Mouse (Mus musculus): ENCODE measurements at regions not wholly inside any gene's neighbourhood (a gene's known extent, or its start where the extent isn't known, plus 50 kb on each side); places are given as distances from the start of the nearest gene placed in this dataset.
A peak's percentile ranks its signal among the peaks of the same experiment; 100 is the strongest.

DNA sequence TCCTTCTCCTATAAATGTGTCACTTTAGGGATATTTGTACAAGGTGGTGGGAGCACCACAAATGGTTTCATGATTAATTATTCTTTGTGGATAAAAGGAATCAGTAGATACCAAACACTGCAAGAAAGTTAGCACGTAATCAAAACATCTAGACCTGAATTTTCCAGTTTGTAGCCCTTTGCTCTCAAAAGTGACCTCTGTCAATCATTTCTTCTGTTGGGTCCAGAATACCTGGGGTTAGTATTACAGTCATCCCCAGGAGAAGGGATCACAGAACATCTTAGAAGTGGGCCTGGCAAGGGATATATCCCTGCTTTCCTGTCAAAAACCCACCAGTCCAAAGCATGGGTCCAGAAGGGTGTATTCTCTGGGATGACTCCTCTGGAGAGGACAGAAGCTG lies 122.1 kb upstream of the Zmiz1 start:
- WGBS: 79% methylated on average over 1 of the region's 1 CpGs
- Histone ChIP-seq H3K27ac (no peak overlapping the region), H3K36me3 (no peaks in the 10 kb centered on the region), H3K9me3 (replicated peaks) (no peaks in the 10 kb centered on the region), H3K4me2 (no peak overlapping the region), H3K9ac (no peak overlapping the region), H3K4me1 (peaks cover 28% of the 10 kb centered on the region), H3K4me3 (replicated peaks) (no peak overlapping the region), H3K27me3 (no peaks in the 10 kb centered on the region)
- ATAC-seq (replicated peaks; ENCODE audit: low FRiP score): no peak

DNA sequence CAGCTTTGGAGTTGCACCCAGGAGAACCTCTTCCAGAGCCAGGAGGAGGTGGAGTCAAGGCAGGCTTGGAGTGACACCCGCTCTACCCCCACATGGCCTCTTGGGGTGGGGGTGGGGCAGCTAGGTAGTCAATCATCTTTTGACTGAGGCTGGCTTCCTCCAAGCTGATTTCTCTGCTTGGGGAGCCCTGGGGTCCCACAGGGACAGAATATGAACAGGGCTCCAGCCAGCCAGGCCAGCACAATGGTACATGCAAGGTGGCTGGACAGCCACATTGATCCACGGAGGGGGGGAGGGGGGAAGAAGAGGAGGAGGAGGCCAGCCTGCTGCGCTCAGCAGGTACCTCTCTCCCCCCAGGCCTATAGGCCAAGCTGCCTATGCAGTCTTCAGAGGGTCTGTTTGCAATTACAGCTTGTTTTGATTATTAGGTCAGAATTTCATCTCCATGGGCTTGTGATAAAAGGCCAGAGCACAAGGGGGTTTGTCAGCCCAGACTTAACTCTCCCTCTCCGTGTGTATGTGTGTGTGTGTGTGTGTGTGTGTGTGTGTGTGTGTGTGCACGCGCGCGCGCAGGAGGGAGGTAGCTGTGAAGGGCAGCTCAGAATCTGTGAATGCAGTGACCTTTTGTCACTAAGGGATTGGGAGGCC lies 120.5 kb upstream of the Zmiz1 start:
- Histone ChIP-seq H3K9ac (no peak overlapping the region), H3K4me2 (no peak overlapping the region), H3K9me3 (replicated peaks) (no peaks in the 10 kb centered on the region), H3K4me1 (peaks cover 44% of the 10 kb centered on the region), H3K4me3 (replicated peaks) (no peak overlapping the region), H3K36me3 (no peaks in the 10 kb centered on the region), H3K27ac (no peak overlapping the region), H3K27me3 (no peaks in the 10 kb centered on the region)
- no peak for ATAC-seq (replicated peaks; ENCODE audit: low FRiP score)
- 62% methylated on average over 9 of the region's 9 CpGs for WGBS

DNA sequence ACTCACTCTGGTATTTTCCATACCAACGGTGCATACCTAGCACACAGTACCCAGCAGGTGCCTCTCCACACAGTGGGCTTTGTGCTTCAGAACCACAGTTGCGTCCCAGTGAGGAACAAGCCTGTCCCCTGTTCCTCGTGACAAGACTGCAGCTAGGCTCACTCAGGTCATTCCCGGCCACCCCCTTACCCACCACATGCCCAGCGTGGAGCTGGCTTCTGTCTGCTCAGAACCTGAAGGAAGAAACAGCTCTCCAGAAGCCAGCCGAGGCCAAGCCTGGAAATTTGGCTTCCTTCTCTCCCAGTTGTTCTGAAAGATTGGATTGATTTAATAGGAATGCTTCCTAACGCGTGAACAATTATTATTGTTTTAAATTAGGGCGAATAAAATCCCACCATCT lies 118.1 kb upstream of the Zmiz1 start:
- ATAC-seq (replicated peaks; ENCODE audit: low FRiP score): no peak
- H3K27me3 ChIP-seq: no peaks in the 10 kb centered on the region
- H3K9ac ChIP-seq: no peak overlapping the region
- no peaks in the 10 kb centered on the region for H3K36me3 ChIP-seq
- no peaks in the 10 kb centered on the region for H3K9me3 ChIP-seq (replicated peaks)
- H3K4me1 ChIP-seq: peaks cover 52% of the 10 kb centered on the region
- 70% methylated on average over 9 of the region's 9 CpGs for WGBS
- H3K4me3 ChIP-seq (replicated peaks): no peak overlapping the region
- H3K27ac ChIP-seq: 0 out of 2 replicates have a peak overlapping the region, but pooled peaks have one; percentile 24
- no peak overlapping the region for H3K4me2 ChIP-seq

DNA sequence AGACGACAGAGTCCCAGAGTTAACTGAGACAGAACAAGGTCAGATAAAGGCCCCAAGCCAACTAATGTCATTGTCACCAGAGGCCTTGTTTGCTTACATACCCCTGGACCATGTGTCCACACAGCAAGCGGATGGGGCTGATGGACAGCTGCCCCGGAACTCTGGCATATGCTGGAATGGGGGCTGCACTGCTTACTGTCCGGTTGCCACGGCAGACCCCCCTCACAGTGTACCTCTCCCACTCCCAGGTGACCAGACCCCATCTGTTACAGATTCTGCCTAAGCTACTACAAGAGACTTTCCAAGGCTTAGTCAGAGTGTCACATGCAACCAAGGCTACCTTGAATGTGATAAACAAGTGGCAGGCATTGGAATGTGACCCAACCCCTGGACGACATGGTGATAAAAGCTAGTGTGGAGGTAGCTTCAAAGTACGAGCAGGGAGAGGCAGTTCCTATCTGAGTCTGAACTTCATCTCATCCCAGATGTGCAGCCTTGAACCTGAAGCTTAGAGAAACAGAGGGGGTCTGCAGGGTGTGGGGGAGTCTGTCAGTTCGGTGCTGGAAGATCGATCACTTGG lies 117.0 kb upstream of the Zmiz1 start:
- H3K4me3 ChIP-seq (replicated peaks): no peak overlapping the region
- no peak overlapping the region for H3K4me2 ChIP-seq
- no peaks in the 10 kb centered on the region for H3K27me3 ChIP-seq
- peaks cover 58% of the 10 kb centered on the region for H3K4me1 ChIP-seq
- H3K9ac ChIP-seq: no peak overlapping the region
- no peak for ATAC-seq (replicated peaks; ENCODE audit: low FRiP score)
- H3K9me3 ChIP-seq (replicated peaks): no peaks in the 10 kb centered on the region
- H3K36me3 ChIP-seq: no peaks in the 10 kb centered on the region
- H3K27ac ChIP-seq: peak overlapping the region; percentile 24; the same call in 1 of the 2 replicates
- WGBS: 56% methylated on average over 9 of the region's 9 CpGs

DNA sequence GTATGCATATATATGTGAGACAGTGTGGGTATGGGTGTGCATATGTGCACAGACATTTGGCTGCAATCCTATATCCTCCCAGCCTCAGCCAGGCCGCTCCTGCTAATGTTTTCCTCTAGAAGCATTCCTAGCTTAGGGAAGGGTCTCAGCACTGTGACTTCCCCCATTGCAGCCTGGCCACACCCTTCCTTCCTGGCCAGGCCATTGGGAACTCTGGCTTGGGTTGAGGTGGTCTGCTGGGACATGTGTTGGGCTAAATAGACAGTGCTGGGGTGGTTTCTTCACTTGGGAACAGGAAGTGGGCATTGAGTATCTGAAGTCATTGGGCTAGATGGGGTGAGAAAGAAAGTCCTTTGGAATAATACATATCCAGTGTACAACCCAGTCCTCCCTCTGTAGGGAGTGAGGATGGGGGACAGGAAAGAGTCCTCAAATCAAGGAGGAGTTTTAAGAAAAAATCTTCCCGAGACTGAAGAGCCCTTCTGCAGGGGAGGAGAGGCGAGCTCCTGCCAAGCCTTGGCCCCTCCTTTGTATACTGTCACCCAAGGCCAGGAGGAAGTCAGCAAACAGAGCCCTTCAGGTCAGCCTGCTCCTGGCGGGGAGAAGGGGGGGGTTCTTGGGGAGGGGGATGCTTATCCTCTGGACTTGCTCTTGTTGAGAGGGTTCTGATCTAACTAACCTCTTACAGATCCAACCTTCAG lies 116.0 kb upstream of the Zmiz1 start:
- Histone ChIP-seq H3K4me3 (replicated peaks) (no peak overlapping the region), H3K4me1 (peaks cover 51% of the 10 kb centered on the region), H3K27me3 (no peaks in the 10 kb centered on the region), H3K4me2 (no peak overlapping the region; the same call in 1 of the 2 replicates), H3K9ac (no peak overlapping the region), H3K9me3 (replicated peaks) (no peaks in the 10 kb centered on the region), H3K27ac (peak overlapping the region; percentile 41), H3K36me3 (no peaks in the 10 kb centered on the region)
- WGBS: 22% methylated on average over 4 of the region's 4 CpGs
- 0 out of 2 replicates have a peak, but pooled peaks have one; percentile 13 for ATAC-seq (replicated peaks; ENCODE audit: low FRiP score)

DNA sequence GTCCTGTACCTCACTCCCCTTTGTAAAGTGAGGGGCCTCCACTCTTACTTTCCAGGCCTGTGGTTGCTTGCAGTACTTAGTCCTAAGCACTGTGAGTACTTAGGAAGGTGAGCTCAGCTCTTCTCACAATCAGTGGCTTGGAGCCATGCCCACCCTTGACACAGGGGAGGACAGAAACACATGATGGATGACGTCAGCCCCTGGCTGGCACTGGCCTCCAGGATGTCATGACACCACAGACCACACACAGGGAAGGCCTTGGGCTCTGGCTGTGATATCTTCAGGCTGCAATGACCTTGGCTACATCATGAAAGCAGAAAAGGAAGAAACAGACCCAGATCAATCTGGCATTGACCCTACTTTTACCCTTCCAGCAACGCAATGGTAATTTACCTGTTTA lies 113.0 kb upstream of the Zmiz1 start:
- no peak for ATAC-seq (replicated peaks; ENCODE audit: low FRiP score)
- peaks cover 41% of the 10 kb centered on the region for H3K4me1 ChIP-seq
- no peaks in the 10 kb centered on the region for H3K9me3 ChIP-seq (replicated peaks)
- no peak overlapping the region for H3K4me3 ChIP-seq (replicated peaks)
- no peaks in the 10 kb centered on the region for H3K27me3 ChIP-seq
- H3K4me2 ChIP-seq: no peak overlapping the region
- H3K27ac ChIP-seq: no peak overlapping the region
- H3K9ac ChIP-seq: no peak overlapping the region
- 30% methylated on average over 2 of the region's 2 CpGs for WGBS
- H3K36me3 ChIP-seq: no peaks in the 10 kb centered on the region

DNA sequence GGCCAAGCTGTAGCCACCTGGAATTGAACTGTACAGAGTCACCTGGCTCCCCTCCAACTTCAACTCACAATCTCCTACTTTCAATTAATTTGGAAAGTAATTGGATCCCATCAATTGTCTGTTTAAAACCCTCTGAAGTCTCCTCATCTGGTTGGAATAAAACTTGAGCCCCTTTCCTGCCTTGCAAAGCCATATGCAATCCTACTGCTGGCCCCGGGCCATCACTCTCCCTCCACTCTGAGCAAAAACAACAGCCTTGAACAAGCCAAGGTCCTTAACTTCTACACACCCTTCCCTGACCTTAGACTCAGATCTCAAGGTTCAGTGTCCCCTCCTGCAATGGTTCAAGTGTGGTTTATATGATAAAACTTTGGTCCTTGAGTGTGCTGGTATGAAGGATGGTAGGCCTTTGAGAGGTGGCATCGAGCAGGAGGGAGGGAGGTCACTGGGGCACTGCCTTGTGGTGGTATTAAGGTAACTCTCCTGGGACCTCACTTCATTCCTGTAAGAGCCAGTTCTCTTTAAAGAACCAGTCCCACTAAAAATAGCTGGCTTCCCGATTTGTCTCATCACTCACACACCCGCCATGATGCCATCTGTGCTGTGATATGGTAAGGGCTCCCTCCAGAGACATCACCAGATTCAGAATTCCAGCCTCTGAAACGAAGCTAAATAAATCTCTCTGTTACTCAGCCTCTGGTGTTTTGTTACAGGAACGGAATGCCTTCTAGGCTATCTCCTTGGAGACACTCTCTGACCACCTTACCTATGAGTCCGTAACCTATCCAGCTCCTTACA lies 112.0 kb upstream of the Zmiz1 start:
- Histone ChIP-seq H3K36me3 (no peaks in the 10 kb centered on the region), H3K27ac (no peak overlapping the region), H3K4me2 (no peak overlapping the region), H3K9me3 (replicated peaks) (no peaks in the 10 kb centered on the region), H3K4me3 (replicated peaks) (no peak overlapping the region), H3K9ac (no peak overlapping the region), H3K27me3 (no peaks in the 10 kb centered on the region), H3K4me1 (peaks cover 32% of the 10 kb centered on the region)
- ATAC-seq (replicated peaks; ENCODE audit: low FRiP score): no peak
- WGBS: 67% methylated on average over 7 of the region's 7 CpGs

DNA sequence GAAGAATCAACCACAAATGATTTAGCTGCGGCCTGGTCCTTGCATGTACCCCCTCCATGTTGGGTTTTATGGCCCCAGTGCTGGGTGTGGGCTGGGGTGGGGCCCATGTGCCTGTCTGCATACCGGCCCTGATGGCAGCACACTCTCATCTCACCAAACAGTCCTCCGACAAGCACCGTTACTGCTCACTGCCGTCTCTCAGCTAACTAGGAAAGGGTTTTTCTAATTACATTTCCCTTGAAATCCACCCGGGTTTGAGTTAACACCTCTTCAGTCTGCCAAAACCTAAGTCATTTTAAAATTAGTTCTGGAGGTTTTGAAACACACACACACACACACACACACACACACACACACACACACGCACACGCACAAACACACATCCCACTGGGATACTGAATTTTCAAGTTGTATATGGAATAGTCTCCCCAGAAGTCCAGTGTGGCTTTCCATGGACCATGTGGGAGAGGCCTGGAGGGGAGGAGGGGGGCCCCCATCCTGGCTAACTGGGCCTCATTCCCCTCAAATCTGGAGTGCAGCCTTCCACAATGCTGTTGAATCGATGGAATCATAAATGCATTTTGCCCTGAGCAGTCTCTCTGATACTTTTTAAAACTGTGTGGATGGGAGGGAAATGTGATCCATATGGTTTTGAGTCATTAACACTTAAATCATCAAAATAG lies 108.6 kb upstream of the Zmiz1 start:
- H3K9ac ChIP-seq: no peak overlapping the region
- no peak overlapping the region for H3K4me2 ChIP-seq
- no peak overlapping the region for H3K4me3 ChIP-seq (replicated peaks)
- H3K36me3 ChIP-seq: no peaks in the 10 kb centered on the region
- H3K4me1 ChIP-seq: peaks cover 18% of the 10 kb centered on the region; the same call in 1 of the 2 replicates
- no peak overlapping the region; the same call in 1 of the 2 replicates for H3K27ac ChIP-seq
- no peaks in the 10 kb centered on the region for H3K27me3 ChIP-seq
- ATAC-seq (replicated peaks; ENCODE audit: low FRiP score): no peak
- H3K9me3 ChIP-seq (replicated peaks): no peaks in the 10 kb centered on the region
- WGBS: 46% methylated on average over 9 of the region's 9 CpGs

DNA sequence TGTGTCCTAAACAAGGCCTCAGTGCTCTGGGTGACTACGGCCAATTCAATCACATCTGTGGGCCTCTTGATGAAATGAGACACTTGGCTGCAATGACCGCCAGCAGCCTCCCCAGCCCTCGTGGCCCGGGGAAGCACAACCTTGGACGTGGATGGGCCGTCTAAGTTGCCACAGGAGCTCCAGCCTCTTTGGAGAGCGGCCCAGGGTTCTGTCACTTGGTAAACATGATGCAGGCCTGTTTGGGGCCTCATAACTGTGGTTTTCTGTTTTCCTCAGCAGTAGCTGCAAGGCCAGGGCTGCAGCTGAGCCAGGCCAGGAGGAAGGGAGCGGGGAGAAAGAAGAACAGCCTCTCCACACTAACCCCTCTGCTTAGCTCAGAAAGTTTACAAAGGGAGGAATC lies 105.2 kb upstream of the Zmiz1 start:
- H3K27ac ChIP-seq: peak overlapping the region; percentile 66
- no peak overlapping the region for H3K4me2 ChIP-seq
- H3K27me3 ChIP-seq: no peaks in the 10 kb centered on the region
- H3K9ac ChIP-seq: no peak overlapping the region
- H3K4me1 ChIP-seq: peaks cover 11% of the 10 kb centered on the region; the same call in 1 of the 2 replicates
- H3K4me3 ChIP-seq (replicated peaks): no peak overlapping the region
- 42% methylated on average over 8 of the region's 8 CpGs for WGBS
- H3K9me3 ChIP-seq (replicated peaks): no peaks in the 10 kb centered on the region
- no peak for ATAC-seq (replicated peaks; ENCODE audit: low FRiP score)
- H3K36me3 ChIP-seq: no peaks in the 10 kb centered on the region

DNA sequence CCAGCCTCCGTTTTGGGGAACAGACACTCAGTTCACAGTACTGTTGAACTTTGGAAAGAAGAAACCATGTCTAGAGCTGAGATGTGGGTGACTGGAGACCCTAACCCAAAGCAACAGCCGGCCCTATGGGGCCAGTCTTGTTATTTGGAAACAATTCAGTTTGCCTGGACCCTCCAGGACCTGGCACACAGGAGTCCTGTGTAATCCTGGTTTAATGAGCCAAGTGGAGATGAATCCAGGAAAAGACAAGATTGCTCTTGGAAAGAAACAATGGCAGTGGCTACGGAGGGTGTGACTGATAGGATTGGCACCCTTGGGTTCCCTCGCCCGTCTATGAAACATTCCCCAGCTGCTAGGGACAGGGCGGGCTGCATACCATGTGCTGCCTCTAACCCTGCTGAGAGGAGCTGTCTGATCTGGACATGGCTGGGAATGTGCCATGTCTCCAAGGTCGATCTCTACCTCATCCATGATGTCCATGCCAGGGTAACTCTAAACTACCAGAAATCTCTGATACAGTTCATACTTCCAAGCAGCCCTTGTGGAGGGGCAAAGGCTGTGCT lies 104.6 kb upstream of the Zmiz1 start:
- no peak overlapping the region for H3K4me2 ChIP-seq
- no peak overlapping the region for H3K4me3 ChIP-seq (replicated peaks)
- 84% methylated on average over 7 of the region's 7 CpGs for WGBS
- peaks cover 11% of the 10 kb centered on the region; the same call in 1 of the 2 replicates for H3K4me1 ChIP-seq
- H3K27ac ChIP-seq: peak overlapping the region; percentile 66
- H3K36me3 ChIP-seq: no peaks in the 10 kb centered on the region
- no peak for ATAC-seq (replicated peaks; ENCODE audit: low FRiP score)
- no peaks in the 10 kb centered on the region for H3K9me3 ChIP-seq (replicated peaks)
- H3K27me3 ChIP-seq: no peaks in the 10 kb centered on the region
- no peak overlapping the region for H3K9ac ChIP-seq

DNA sequence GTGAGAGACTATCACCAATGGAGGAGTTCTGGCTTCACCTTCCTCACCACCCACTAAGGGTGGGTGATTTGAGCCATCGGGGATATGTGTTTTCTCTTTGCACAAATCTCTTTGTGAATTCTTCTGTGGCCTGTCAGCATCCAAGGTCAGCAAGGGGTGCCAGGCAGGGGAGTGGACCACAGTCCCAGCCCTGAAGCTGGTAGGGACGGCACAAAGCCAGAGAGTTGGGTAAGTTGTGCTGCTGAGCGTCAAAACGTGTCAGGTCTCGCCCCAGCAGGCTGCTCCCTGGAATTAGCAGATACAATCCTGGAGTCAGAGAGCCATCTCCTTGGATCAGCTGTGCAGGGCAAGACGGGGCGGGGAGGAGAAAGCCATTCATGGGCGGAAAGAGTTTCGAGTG lies 101.2 kb upstream of the Zmiz1 start:
- no peak overlapping the region for H3K27ac ChIP-seq
- no peak overlapping the region for H3K4me3 ChIP-seq (replicated peaks)
- H3K9me3 ChIP-seq (replicated peaks): no peaks in the 10 kb centered on the region
- H3K4me1 ChIP-seq: peaks cover 15% of the 10 kb centered on the region; the same call in 1 of the 2 replicates
- H3K36me3 ChIP-seq: no peaks in the 10 kb centered on the region
- ATAC-seq (replicated peaks; ENCODE audit: low FRiP score): no peak
- 75% methylated on average over 9 of the region's 9 CpGs for WGBS
- no peak overlapping the region for H3K9ac ChIP-seq
- H3K4me2 ChIP-seq: no peak overlapping the region
- no peaks in the 10 kb centered on the region for H3K27me3 ChIP-seq

Measured in kidney, embryonic 15.5 days (tissue).